Mouse (Mus musculus): ENCODE data around the gene Bicra. TPM values are rescaled to one million over a fixed set of nuclear protein-coding genes. Genes with fewer than 3 reads are reported as not detected.

Bicra gene
- total and polyA plus RNA-seq, 3 experiments = 5.8 to 8.4 (median 7.5) TPM

- no peak overlapping the region for H3K4me3 ChIP-seq
- H3K27ac ChIP-seq = no peak overlapping the region
- no peaks in the 10 kb centered on the region for H3K79me2 ChIP-seq (replicated peaks; ENCODE audit: control insufficient read depth, insufficient read depth, low read length)
- WGBS = 78% methylated on average over 4 of the region's 4 CpGs
- no peaks in the 10 kb centered on the region for H3K27me3 ChIP-seq (ENCODE audit: control insufficient read depth, insufficient read depth, low read length)
- no peak for DNase-seq
- intact Hi-C loops (cut with DNase I) = no loop called here
- H3K4me1 ChIP-seq (ENCODE audit: control insufficient read depth, insufficient read depth, low read length) = no peaks in the 10 kb centered on the region
- H3K9ac ChIP-seq (ENCODE audit: low read depth, low read length) = no peak overlapping the region
- TF ChIP-seq CTCF (IDR thresholded peaks at IDR 0.05) = no peak
- no peak for TF ChIP-seq POLR2A (IDR thresholded peaks at IDR 0.05; ENCODE audit: insufficient read depth, low read depth, low read length)
- TF ChIP-seq EP300 (IDR thresholded peaks at IDR 0.05; ENCODE audit: insufficient read depth, low read depth, low read length) = no peak
- H3K36me3 ChIP-seq (ENCODE audit: control insufficient read depth, insufficient read depth, low read length) = no peaks in the 10 kb centered on the region
These were observed 53.9 kb downstream of the Bicra start for GRCm38 (mm10) chr7:15993789-15994188.

- no peaks in the 10 kb centered on the region for H3K27me3 ChIP-seq (ENCODE audit: control insufficient read depth, insufficient read depth, low read length)
- H3K79me2 ChIP-seq (replicated peaks; ENCODE audit: control insufficient read depth, insufficient read depth, low read length) = no peaks in the 10 kb centered on the region
- H3K9ac ChIP-seq (ENCODE audit: low read depth, low read length) = no peak overlapping the region
- H3K4me1 ChIP-seq (ENCODE audit: control insufficient read depth, insufficient read depth, low read length) = no peaks in the 10 kb centered on the region
- no peak overlapping the region for H3K4me3 ChIP-seq
- intact Hi-C loops (cut with DNase I) = no loop called here
- H3K36me3 ChIP-seq (ENCODE audit: control insufficient read depth, insufficient read depth, low read length) = no peaks in the 10 kb centered on the region
- DNase-seq = no peak
- 76% methylated on average over 3 of the region's 3 CpGs for WGBS
- H3K27ac ChIP-seq = no peak overlapping the region
- TF ChIP-seq CTCF (IDR thresholded peaks at IDR 0.05) (no peak), POLR2A (IDR thresholded peaks at IDR 0.05; ENCODE audit: insufficient read depth, low read depth, low read length) (no peak), EP300 (IDR thresholded peaks at IDR 0.05; ENCODE audit: insufficient read depth, low read depth, low read length) (no peak)
These were observed 54.6 kb downstream of the Bicra start for GRCm38 (mm10) chr7:15993152-15993551.

GRCm38 (mm10) chr7:15991764-15992163 lies 56.0 kb downstream of the Bicra start:
- Histone ChIP-seq H3K4me3 (no peak overlapping the region), H3K27ac (no peak overlapping the region), H3K4me1 (ENCODE audit: control insufficient read depth, insufficient read depth, low read length) (no peaks in the 10 kb centered on the region), H3K9ac (ENCODE audit: low read depth, low read length) (no peak overlapping the region), H3K79me2 (replicated peaks; ENCODE audit: control insufficient read depth, insufficient read depth, low read length) (peaks cover under 1% of the 10 kb centered on the region; the same call in 1 of the 2 replicates), H3K36me3 (ENCODE audit: control insufficient read depth, insufficient read depth, low read length) (no peaks in the 10 kb centered on the region), H3K27me3 (ENCODE audit: control insufficient read depth, insufficient read depth, low read length) (no peaks in the 10 kb centered on the region)
- WGBS = 94% methylated on average over 3 of the region's 3 CpGs
- TF ChIP-seq EP300 (IDR thresholded peaks at IDR 0.05; ENCODE audit: insufficient read depth, low read depth, low read length) = no peak
- no peak for TF ChIP-seq CTCF (IDR thresholded peaks at IDR 0.05)
- TF ChIP-seq POLR2A (IDR thresholded peaks at IDR 0.05; ENCODE audit: insufficient read depth, low read depth, low read length) = no peak
- no peak for DNase-seq
- intact Hi-C loops (cut with DNase I) = no loop called here

- 82% methylated on average over 16 of the region's 16 CpGs for WGBS
- Histone ChIP-seq H3K79me2 (replicated peaks; ENCODE audit: control insufficient read depth, insufficient read depth, low read length) (peaks cover 2% of the 10 kb centered on the region; the same call in 1 of the 2 replicates), H3K27ac (no peak overlapping the region), H3K9ac (ENCODE audit: low read depth, low read length) (no peak overlapping the region), H3K4me1 (ENCODE audit: control insufficient read depth, insufficient read depth, low read length) (no peaks in the 10 kb centered on the region; the same call in 1 of the 2 replicates), H3K36me3 (ENCODE audit: control insufficient read depth, insufficient read depth, low read length) (no peaks in the 10 kb centered on the region), H3K4me3 (no peak overlapping the region), H3K27me3 (ENCODE audit: control insufficient read depth, insufficient read depth, low read length) (no peaks in the 10 kb centered on the region)
- intact Hi-C loops (cut with DNase I) = loop anchor here (2.0 kb wide), 1 partner anchor 13 kb away; no protein-coding TSS in a partner anchor
- DNase-seq = no peak
- TF ChIP-seq POLR2A (IDR thresholded peaks at IDR 0.05; ENCODE audit: insufficient read depth, low read depth, low read length) (no peak), EP300 (IDR thresholded peaks at IDR 0.05; ENCODE audit: insufficient read depth, low read depth, low read length) (no peak)
These were observed 59.9 kb downstream of the Bicra start for GRCm38 (mm10) chr7:15987661-15988356.

- intact Hi-C loops (cut with DNase I) = loop anchor here (1.0 to 5.0 kb wide), 3 partner anchors 34 to 174 kb away; no protein-coding TSS in a partner anchor
- DNase-seq = peak in 1 of 2 experiments; percentile 16
- no peak overlapping the region for H3K9ac ChIP-seq (ENCODE audit: low read depth, low read length)
- peak overlapping the region; percentile 76 for H3K27ac ChIP-seq
- H3K79me2 ChIP-seq (replicated peaks; ENCODE audit: control insufficient read depth, insufficient read depth, low read length) = peaks cover 2% of the 10 kb centered on the region; the same call in 1 of the 2 replicates
- 18% methylated on average over 4 of the region's 4 CpGs for WGBS
- peaks cover 8% of the 10 kb centered on the region for H3K4me1 ChIP-seq (ENCODE audit: control insufficient read depth, insufficient read depth, low read length)
- H3K27me3 ChIP-seq (ENCODE audit: control insufficient read depth, insufficient read depth, low read length) = no peaks in the 10 kb centered on the region
- no peak overlapping the region for H3K4me3 ChIP-seq
- TF ChIP-seq CTCF (IDR thresholded peaks at IDR 0.05) = peak; percentile 95
- no peak for TF ChIP-seq POLR2A (IDR thresholded peaks at IDR 0.05; ENCODE audit: insufficient read depth, low read depth, low read length)
- no peak for TF ChIP-seq EP300 (IDR thresholded peaks at IDR 0.05; ENCODE audit: insufficient read depth, low read depth, low read length)
- H3K36me3 ChIP-seq (ENCODE audit: control insufficient read depth, insufficient read depth, low read length) = no peaks in the 10 kb centered on the region
These were observed 64.9 kb downstream of the Bicra start for GRCm38 (mm10) chr7:15982729-15983407.

- peaks cover 8% of the 10 kb centered on the region for H3K4me1 ChIP-seq (ENCODE audit: control insufficient read depth, insufficient read depth, low read length)
- intact Hi-C loops (cut with DNase I) = loop anchor here (5.0 kb wide), 2 partner anchors 36 to 176 kb away; no protein-coding TSS in a partner anchor
- H3K27ac ChIP-seq = peak overlapping the region; percentile 76
- DNase-seq = peak; percentile 35 to 79
- TF ChIP-seq EP300 (IDR thresholded peaks at IDR 0.05; ENCODE audit: insufficient read depth, low read depth, low read length) = peak; percentile 91
- TF ChIP-seq POLR2A (IDR thresholded peaks at IDR 0.05; ENCODE audit: insufficient read depth, low read depth, low read length) = no peak
- no peak overlapping the region for H3K9ac ChIP-seq (ENCODE audit: low read depth, low read length)
- H3K79me2 ChIP-seq (replicated peaks; ENCODE audit: control insufficient read depth, insufficient read depth, low read length) = no peaks in the 10 kb centered on the region; the same call in 1 of the 2 replicates
- H3K4me3 ChIP-seq = no peak overlapping the region
- H3K36me3 ChIP-seq (ENCODE audit: control insufficient read depth, insufficient read depth, low read length) = no peaks in the 10 kb centered on the region
- WGBS = 53% methylated on average over 4 of the region's 4 CpGs
- no peaks in the 10 kb centered on the region for H3K27me3 ChIP-seq (ENCODE audit: control insufficient read depth, insufficient read depth, low read length)
These were observed 66.2 kb downstream of the Bicra start for GRCm38 (mm10) chr7:15981538-15981937.
